Mouse (Mus musculus) c-Kit-positive CD71-negative TER-119-negative erythroid progenitor cells, embryonic 14.5 days (primary cell): ENCODE measurements at regions not wholly inside any gene's neighbourhood (a gene's known extent, or its start where the extent isn't known, plus 50 kb on each side); places are given as distances from the start of the nearest gene placed in this dataset.

Experiments
- DNase-seq: peaks from one replicate; pipeline ENCODE4 v3.0.0-alpha.2; 2013; ENCODE audit warnings: low read depth

DNA sequence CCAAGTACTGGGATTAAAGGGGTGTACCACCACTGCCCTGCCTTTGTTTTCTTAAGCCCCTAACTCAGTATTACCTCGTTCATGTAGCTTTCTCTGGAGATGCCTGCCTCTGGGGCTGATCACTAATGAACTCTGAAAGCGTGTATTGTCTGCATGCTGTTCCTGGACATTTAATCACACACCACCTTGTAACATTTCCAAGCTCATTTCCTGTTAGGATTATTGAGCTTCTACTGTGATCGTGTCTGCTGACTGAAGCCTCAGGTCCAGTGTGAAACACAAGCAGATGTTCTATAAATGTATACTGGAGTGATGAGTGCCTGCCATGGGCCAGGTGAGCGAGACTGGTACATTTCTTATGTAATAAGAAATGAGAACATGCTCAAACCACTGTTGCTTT lies 398.6 kb downstream of the Brinp2 start:
- no peak for DNase-seq

DNA sequence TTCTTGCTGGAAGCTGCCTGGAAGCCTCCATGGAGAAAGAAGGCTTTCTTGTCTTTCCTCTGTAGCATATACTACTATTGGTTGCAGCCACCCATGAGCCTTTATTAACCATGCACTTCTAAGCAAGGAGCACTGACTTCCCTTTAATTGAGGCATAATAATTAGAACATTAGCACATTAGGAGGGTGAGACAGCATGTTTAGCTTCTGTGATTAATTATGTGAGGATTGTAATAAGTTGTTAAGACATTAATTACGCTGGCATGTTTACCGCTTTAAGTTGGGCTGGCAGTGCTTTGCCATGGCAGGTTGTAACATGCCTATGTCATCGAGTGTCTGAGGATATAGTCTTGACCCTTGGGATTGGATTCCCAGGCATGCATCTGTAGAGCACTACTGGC lies 391.7 kb downstream of the Brinp2 start:
- no peak for DNase-seq

DNA sequence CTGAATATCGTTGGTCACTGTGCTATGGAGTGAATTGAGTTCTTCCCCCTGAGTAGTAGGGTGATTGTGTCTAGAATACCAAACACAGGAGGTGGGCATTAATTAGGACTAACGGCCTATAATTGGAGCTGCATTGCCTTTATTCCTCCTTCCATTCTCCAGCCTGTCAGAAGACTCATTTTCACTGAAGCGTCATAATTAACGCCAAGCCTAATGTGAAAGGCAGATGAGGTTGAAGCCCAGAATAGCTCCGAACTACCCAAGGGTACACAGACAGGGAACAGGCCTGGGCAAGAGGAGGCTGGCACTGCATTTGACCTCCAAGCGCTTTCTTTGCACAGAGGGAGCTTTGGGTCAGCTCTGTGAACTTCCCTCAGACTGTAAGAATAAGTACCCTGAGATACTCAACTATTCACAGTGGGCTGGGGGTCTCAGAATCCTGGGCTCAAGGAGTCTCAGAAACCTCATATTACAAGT lies 386.5 kb downstream of the Brinp2 start:
- DNase-seq = no peak

DNA sequence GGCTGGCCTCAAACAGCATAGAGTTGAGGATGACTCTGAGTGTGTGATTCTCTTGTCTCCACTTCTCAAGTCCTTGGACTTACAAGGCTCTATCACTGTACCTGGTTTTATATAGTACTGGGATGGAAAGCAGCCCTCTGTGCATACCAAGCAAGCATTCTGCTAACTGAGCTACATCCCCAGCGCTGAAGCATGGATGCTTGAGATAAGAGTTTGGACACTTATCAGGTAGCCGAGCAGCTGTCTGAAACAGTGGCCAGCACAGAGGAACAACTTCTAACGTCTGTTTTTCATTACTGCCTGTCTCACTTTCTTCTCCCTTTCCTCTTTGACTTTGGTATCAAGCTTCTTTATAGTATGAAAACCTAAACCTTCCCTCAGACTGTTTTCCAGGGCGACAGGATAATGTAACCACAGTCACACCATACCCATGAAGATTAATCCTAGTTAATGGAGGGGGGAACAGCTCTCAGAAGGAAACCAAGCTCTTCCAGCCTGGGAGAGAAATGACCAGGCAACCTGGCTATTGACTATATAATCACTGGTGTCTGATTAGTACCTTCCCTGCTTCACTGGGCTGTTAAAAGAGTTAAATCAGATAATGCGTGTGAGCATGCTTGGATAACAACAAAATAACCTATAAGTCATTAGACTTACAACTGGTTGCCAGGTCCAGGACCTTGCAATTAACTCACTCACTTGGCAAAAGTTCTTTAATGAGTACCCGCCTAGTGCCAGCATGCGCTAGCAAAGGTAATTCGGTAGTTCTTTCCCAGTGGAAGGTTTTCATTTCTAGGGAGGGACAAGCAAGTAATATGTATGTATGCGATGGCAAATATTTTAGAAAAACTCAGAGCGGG lies 382.5 kb downstream of the Brinp2 start:
- DNase-seq = no peak

DNA sequence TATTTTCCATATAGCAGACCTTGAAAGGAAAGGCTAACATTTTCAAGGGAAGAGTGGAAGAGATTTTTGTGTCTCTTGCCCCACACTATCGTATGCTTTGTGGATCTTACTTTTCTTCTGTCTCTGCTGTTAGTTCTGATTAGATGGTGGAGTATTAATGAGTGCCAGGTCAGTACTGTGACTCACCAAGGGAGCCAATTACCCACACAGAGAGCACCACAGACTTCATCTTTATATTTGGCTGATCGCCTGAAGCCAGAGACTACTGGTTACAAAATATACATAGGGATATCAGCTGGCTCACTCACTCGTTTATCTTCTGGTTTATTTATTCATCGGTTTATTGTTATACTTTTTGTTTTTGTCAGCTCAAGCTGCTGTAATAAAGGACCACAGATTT lies 381.5 kb downstream of the Brinp2 start:
- DNase-seq = no peak

DNA sequence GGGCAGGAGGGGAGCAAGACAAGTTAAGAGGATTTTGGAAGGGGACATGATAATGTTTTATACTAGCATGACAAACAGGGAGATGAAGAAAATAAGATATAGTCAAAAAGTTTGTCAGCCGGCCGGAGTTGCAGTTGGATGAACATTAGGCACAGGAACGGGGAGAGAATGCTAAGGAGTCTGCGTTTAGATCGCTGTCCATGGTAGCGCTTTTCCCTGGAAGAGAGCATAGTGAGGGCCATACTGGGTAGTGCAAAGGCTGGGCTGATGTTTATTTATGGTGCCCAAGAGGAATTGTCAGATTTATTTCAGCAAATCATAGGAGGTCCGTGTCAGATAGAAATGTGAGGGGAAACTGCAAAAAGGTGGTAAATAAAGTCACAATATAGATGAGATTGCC lies 337.0 kb downstream of the Brinp2 start:
- no peak for DNase-seq

DNA sequence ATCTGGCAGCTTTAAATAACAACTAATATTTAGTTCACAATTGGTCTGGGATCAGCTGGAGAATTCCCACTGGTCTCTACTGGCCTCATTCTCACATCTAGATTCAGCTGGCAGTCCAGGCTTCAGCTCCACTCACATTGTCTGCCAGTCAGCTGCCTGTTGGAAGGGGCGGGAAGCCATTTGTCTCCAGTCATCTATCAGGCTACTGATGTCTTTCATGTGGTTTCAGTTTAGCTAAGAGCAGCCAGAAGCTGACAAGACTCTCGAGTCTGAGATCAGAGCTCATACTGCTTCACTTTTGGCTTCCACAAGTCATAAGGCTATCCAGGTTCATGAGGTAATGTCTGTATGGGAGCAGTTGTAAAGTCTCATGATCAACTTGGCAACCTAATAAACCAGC lies 316.4 kb downstream of the Brinp2 start:
- no peak for DNase-seq

DNA sequence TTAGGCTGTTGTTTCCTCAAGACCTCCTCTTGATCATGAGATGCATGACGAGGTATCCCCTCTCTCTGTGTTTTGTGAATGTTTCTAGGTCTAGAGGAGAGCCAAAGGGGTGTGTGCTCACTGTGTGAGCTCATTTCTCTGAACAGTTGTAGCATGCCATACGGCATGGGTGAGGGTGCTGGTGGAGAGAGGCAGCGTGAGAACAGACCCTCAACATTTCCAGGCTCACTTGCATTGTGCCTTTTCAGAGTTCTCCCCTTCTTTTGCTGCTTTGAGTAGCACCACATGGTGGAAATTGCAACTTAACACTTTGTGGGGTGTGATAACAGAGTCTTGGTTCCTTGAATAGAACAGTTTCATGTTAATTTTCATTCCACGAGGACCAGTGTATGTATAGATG lies 315.8 kb downstream of the Brinp2 start:
- DNase-seq = no peak

DNA sequence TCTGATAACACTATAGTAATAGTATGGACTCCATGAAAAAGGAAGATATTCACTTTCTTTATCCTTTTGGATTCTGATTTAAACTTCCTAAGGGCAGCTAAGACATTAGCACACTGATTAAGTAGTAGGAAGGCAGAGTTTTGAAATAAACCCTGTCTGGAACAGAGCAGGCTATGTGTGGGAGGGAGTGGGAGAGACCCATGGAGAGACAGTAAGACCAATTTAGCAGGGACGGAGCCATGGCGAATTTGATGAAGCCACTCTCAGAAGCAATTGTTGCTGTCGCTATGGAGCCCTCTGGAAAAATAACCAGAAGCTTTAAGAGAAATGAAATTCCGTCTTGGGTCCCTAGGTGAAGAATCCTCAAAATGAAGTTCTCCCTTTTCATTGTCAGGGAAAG lies 303.5 kb downstream of the Brinp2 start:
- no peak for DNase-seq

DNA sequence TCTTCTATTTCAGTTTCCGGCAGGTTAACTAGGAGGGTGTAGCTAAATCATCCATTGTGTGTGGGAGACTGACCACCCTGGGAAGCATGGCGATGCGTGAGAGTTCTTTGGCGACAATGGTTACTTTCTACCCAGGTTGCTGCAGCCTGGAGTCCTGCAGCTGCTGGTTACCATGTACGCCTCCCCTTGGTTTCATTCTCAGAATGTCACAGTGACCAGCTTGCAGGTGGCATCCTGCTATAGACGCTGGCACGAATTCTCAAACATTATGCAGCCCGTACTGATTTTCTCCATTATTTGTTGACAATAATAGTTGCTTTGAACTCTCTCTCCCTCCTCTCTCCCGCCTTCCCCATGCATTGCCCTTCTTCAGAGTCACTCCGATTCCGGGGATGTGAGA lies 301.2 kb downstream of the Brinp2 start:
- DNase-seq = no peak

DNA sequence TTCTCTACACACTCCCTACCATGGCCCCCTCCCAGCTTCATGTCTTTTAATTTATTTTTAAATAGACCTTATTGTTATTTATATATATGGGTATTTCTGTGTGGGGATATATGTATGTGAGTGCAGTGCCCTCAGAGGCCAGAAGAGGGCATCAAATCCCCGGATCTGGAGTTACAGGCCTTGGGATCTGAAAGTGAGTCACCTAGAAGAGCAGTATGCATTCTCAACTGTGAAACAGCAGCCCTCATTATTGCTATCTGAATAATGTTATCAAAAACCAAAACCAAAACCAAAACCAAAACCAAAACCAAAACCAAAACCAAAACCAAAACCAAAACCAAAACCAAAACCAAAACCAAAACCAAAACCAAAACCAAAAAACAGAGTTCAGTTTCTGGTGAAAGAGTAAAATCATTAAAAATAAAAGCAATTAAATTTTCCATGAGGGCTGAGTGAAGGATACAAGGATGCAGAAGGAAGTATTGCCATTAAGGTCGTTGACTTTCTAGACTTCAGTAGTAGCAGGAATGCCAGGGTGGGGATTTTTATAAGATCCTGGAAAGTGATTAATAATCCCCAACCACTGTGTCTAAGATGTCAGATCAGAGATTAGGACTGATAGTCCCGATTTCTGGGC lies 299.0 kb downstream of the Brinp2 start:
- DNase-seq = no peak

DNA sequence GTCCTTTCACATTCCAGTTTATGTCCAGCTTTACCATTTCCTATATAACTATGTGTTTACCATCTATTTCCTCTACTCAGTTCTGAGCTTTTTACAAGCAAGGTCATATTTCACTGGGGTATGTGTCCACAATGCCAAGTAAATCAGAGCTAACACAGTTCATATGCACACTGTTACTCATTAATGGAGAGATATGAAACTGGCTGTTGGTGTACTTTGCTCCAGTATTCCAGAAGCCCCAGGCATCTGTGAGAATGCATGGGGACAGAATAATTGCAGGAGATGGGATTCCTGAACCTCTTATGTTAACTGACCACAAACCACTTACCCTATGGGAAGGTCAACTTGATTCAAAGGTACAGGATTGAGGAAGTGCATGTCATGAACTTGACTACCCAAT lies 298.3 kb downstream of the Brinp2 start:
- no peak for DNase-seq

DNA sequence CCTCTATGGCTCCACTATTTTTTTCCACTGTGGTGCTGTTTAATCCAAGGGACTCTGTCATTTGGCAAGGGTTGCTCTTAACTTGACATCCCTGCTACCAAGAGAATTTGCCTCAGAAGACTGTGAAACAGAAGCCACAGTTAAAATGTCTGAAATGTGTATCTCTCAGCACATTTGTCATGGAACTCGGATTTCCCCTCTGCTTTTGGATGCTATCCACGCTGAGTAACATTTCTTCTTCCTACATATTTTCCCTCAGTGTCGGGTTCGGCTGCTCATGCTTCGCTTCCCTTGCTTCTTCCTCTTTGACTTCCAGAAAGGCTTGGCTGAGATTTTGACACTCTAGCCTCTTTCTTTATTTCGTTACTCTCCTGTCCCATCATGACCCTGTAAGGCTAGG lies 294.1 kb downstream of the Brinp2 start:
- DNase-seq = no peak

DNA sequence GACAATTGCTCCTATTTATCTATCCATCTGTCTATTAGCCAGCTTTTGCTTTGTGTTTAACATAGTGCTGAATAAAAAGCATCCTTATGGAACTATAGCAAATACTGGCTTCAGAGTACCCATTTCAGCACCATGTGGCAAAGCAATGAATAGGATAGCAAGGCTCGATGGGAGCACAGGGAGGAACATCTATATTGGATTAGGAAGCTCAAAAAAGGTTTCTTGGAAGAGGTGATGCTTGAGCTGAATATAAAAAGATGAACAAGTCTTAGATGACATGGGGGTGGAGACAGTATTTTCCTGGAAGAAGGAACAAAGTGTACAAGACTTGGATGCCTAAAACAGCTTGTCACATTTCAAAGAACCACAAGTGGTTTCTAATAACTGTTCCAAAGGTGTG lies 273.9 kb downstream of the Brinp2 start:
- DNase-seq = no peak

DNA sequence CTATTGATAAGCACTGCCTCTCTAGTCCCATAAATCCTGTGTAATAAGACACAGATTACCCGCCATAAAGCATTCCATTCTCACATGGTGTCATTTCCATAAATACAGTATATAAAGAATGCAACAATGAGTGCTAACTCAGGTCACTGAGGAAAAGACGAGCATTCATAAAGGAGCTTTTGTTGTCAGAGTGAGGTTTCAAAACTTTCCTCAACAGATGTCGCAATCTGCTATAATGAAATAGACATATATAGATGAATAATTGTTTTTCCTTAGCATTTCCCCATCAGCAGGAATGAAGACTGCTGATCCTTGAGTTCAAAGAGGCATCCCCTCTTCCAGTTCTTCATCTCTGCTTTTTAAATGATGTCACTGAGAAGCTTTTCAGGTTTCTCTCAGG lies 270.3 kb downstream of the Brinp2 start:
- DNase-seq = no peak

DNA sequence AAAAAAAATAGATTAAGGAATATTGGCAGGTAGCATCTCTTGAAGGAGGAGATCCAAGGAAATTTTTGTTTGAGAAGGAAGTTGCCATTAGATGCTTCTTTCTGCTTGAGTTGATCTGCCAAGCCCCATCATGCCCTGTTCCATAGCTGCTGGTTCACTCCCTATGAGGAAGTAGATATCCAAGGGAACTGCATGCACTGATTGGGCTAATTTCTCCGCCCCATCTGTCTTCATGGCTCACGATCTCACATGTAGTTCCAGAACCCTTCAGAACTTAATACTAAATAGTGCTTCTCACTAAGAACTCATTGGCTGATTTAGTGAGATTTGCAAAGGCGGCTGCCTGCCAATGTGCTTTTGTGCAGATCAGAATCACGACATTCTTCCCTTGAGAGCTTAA lies 258.6 kb downstream of the Brinp2 start:
- DNase-seq = no peak

DNA sequence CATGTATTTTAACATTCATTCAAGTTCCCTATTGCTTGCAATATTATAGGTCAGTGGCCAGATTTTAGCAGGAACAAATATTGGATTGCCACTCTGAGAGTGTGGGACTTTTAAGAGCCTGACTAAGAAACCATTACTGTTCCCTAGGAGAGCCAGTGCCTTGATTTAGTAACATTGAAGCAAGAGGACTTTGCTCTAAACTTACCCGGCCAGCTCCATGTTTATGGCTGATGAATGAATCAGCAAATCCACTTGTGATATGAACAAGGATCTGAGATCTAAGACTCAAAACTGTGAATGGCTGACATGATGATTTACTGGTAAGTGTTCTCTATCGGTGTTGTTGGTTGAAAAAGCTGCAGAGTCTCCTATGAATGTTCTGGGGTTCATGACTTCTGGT lies 236.4 kb downstream of the Brinp2 start:
- DNase-seq = no peak

DNA sequence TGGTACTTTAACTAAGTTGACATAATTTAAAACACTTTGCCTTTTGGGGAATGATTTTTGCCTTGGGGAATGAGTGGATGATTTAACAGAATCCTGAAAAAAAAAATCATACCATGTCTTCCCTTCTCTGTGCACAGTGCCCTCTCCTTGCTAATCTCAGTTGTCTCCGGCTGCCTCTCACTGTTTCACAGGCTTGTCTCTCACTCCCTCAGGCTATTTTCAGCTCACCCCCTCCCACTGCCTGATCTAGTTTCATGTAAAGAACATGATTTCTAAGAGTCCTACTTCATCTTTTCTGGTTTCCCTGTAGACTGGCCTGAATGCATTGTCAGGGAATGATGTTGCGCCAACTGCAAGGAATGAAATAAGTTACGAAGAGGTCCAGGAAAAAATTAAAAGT lies 231.2 kb downstream of the Brinp2 start:
- DNase-seq = no peak

DNA sequence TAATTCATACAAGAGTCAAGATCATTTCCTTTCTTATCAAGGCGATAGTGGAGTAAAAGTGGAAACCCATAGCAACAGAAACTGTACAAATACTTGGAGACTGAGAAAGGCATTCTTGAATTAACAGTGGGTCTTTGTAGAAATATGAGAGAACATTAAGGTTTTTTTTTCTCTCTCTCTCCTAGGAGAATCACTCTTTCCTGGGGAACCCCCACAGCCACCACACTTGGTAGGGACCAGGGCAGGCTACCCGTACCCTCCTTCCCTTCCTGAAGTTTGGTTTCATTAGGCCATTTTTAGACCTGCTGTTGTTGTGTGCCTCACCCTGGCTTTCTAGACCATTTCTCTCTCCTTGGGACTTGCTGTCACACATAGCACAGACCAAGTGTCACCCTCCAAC lies 229.9 kb downstream of the Brinp2 start:
- no peak for DNase-seq

DNA sequence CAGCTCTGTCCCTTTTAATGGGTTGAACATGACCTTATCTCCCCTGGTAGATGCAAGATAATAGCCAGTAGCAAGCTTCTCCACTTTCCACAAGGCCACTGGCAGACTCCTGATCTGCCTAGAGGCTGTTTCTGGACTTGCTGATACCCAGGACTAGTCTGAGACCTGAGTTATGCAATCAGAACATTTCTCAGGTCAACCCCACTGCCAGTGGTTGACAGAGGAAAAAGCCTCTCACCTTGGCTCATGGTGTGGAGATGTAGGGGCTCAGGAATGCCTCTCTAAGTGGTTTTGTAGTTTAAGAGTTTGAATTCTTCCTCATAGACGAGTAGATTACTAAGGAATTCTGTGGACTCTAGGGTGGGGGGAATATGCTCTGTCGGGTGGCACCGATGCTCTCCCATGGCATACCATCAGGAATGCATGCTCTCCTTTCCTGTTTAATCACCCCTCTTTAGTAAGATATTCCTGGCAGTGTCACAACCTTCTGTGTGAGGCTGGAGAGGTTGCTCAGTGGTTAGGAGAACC lies 226.8 kb downstream of the Brinp2 start:
- no peak for DNase-seq

DNA sequence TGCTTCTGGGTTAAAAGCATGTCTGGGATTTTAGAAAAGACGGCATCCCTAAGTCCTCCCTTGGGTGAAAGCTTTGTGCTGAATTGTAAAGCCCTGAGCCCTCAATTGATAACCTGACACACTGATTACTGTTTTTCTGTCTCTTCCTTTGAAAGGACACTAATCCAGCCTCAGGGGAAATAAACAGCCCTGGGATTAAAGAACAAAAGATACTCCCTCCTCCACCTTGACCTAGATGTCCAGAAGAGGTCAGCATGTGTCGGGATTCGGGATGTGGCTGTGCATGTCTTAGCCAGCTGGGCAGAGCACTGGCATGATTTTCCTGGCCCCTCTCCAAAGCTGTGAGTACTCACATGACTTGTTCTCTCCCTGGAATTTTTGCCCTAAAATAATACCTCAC lies 208.6 kb downstream of the Brinp2 start:
- DNase-seq = no peak

DNA sequence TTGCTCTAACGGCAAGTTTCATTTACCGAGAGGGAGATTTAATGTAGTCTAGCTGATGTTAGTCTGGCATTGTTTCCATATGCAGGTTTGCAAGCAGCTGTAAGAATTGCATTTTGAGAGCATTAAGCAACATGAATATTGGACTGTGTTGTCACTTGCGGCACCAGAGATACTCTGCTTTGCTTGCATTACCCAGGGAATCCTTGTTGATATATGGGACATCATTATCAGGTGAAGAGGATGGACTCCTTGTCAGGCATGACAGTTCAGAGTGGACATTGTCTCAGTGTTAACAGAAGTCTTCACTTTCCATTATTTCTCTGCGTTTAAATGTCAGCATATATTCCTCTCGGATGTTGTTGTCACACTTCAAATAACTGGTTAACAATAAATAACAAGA lies 208.1 kb downstream of the Brinp2 start:
- no peak for DNase-seq

DNA sequence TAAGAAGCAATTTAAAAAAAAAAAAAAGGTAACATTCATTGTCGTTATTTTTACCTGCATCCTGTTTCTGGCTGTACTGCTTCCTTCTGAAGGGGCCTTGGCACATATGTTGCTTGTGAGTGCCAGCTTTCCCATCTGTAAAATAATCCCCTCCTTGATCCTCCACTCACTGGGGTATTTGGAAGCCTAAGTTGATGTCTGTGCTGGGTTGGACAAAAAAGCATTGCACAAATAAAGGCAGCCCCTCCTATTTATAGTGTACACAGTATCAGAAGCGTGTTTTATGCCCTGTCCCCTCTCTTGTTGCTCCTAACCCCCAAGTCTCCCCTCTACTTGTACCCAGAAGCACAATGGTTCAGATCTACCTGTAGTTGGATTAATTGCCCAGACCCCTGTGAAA lies 195.0 kb downstream of the Brinp2 start:
- DNase-seq = no peak

DNA sequence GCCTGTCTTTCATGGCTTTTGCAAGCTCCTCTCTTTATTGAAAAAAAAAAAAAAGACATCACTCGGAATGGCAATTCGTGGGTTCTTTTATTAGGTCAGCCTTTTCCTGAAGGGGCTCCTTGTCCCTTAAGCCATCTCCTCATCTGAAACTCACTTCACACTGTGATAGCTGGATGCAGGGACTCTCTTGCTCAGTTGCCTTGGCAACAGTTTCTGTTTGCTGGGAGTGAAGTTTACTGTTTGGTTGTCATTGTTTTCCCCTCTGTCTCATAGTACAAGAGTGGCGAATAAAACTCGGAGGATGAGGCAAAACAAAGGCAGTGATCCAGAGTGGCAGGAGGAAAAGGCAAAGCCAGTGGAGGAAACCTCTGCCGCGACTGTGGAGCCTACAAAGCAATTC lies 194.6 kb downstream of the Brinp2 start:
- DNase-seq = no peak
